Mouse (Mus musculus) forelimb bud, embryonic 11.5 days (tissue): ENCODE results near the gene Ccdc27.

Experiments used
- DNase-seq: peaks from one replicate; pipeline ENCODE4 v3.0.0-alpha.2; 2012; ENCODE audit warnings: low read depth, low spot score

Ccdc27 gene

DNA sequence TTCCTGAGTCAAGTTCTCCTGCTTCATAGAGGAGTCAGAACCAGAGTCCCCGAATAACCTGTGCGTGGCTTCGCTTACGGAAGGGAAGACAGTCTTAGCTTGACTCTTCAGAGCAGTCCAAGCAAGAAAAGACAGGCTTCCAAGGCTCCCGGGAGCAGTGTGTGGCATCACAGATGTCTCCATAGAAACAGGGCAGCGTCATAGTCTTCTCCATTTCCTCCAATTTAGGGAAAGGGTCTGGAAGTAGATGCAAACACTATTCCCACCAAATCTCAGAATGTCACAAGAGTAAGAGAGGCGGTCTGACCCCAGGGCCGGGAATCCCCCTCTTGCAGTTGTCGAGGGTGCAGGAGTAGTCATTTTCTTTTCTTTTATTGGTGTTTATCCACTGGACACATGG lies at the start of gene Ccdc27:
Gene Ccdc27 (minus strand): TSS at position 101 of the 400 bp plus-strand sequence.
- DNase-seq: no peak

- DNase-seq: no peak
These were observed 48.9 kb upstream of the Ccdc27 start for GRCm38 (mm10) chr4:154091356-154091755.

- DNase-seq: no peak
These were observed 46.7 kb upstream of the Ccdc27 start for GRCm38 (mm10) chr4:154089205-154089604.

DNA sequence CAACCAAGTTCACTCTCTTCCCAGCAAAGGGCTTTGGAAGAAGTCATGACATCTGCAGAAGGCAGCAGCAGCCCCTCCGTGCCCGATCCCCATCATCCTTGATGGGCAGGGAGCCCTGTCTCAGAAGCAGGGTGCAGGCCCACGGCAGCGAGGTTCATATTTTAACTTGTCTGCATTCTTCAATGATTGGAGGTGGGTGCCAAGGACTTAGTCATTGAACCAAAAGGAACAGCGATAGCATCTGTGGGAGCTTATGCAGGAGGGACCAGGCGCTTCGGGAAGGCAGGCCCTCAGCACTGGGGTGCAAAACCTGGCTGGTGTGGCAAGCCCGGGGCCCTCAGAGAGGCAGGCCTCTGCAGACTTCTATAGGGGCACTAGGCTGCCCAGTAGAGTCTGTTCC lies 44.0 kb upstream of the Ccdc27 start:
- no peak for DNase-seq

- no peak for DNase-seq
These were observed 43.4 kb upstream of the Ccdc27 start for GRCm38 (mm10) chr4:154085856-154086255.

- DNase-seq: no peak
These were observed 39.5 kb upstream of the Ccdc27 start for GRCm38 (mm10) chr4:154081974-154082373.

DNA sequence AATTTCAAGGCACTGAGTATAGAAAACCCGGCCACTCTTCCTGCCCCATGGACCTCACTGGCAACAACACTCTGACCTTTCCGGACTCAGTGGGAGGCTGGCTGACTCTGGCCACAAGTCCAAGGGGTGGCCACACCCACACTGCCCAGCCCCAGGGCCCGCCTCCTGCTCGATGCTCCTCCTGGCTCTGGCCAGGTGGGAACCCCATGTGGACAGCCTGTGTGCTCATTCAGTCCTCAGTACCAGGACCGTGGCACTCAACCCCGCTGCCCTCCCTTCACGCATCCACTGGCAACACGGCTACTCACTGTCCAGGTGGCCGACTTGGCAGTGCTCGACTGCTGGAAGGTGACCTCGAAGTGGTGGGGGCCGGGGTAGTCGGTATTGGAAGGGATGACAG lies 38.5 kb upstream of the Ccdc27 start:
- no peak for DNase-seq

- DNase-seq: no peak
These were observed 37.7 kb upstream of the Ccdc27 start for GRCm38 (mm10) chr4:154080211-154080610.

DNA sequence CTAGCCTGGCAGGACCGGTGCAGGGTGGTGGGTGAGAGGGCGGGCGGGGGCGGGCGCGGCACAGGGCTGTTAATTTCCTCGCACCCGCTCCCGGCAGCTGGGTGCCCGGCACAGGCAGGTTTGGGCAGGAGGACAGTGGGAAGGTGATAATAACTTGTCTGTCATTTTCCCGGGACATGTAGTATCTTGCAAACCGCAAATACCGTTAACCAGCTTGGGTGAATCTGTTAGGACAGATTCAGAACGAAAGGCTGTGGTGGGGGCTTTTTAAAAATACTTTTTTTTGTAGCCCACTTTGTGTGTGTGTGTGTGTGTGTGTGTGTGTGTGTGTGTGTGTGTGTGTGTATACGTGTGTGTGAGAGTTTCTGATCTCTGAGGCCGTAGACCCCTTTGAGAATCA lies 29.5 kb upstream of the Ccdc27 start:
- peak; percentile 20 for DNase-seq

DNA sequence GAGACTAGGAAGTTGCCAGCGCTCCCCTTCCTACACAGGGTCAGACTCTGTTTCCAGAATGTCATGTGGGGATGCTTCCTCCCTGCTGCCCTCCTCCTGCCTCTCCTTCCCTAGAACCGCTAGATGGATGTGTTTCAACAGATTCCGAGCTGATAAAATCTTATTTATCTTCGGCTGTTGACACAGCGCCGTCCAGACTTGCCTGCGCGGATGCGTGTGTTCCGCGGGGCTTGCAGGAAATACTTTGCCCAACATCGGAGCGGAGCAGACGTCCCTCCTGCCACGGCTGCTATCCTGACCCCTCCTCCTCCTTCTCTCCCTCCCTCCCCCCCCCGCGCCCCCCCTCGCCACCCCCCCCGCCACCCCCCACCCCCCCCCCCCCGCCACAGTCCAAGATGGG lies 29.0 kb upstream of the Ccdc27 start:
- DNase-seq: peak; percentile 31

- DNase-seq: peak; percentile 54
These were observed 28.4 kb upstream of the Ccdc27 start for GRCm38 (mm10) chr4:154070896-154071295.

DNA sequence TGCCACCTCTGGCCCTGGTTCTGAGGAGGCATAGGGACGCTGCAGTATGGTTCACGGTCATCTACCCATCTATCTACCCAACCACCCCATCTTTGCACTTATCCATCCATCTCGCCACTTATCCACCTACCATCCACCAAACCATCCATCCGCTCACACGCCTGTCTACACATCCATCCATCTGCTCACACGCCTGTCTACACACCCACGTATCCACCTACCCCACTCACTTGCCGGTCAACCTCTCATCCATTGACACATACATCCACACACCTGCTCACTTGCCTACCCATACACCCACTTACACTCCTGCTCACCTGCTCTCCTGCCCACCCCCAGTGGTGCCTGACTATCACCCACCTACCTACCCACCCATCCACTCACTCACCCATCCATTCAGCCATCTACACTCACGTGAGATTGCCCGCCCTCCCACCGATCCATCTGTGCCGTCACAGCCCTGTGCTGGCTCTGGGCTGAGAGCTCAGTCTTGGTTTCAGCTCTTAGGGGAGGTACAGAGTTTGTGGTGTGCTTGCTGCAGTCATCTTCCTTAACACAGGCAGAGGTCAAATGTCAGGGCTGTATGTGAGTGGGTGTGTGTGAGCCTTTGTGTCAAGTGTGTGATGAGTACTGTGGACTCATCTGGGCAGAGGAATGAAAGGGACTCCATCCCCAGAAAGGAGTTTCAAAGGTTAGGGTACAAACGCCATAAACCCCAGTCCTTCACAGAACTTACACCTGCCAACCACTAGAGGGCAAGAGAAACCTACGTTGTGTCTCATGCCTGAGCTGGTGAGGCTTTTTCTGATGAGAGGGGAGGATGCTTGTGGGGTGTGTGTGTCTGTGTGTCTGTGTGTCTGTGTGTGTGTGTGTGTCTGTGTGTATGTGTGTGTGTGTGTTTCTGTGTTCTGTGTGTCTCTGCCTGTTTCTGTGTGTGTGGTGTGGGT lies 22.6 kb upstream of the Ccdc27 start:
- peak; percentile 41 for DNase-seq

GRCm38 (mm10) chr4:154057696-154058095 lies 15.2 kb upstream of the Ccdc27 start:
- no peak for DNase-seq

DNA sequence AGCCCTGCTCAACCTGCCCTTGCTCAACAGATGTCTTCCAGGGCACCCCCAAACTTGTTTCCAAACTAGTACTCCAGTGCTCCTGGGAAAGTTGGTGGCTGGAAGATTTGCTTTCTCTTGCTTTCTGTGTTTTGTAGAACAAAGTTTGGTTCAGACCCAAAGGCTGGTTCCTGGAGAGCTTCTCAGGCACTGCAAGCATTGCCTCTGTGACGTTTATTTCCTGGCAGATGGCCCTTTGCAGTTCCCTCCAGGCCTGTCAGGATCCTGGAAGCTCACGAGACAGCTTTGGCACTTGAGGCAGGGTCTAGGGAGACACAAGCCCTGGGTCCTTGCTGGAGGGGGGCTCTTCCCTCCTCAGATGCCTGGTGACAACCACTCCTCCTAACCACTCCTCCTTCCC lies 14.2 kb upstream of the Ccdc27 start:
- DNase-seq: no peak

DNA sequence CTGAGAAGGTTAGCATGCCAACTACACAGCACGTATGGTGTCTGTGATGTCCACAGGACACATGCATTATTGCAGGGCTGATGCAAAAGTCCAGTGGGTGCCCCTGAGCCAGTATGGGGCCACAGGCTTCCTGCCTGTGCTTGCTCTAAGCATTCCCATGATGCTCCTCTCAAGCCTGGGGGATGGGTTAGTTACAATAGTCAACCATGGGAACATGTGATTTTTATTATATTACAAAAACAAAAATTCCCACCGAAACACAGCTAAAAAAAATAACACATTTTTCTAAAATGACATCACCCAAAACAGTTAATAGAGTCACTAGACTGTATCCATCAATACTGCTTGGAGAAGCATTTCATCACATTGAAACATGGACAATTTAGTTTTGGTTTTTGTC lies 13.6 kb upstream of the Ccdc27 start:
- DNase-seq: no peak

DNA sequence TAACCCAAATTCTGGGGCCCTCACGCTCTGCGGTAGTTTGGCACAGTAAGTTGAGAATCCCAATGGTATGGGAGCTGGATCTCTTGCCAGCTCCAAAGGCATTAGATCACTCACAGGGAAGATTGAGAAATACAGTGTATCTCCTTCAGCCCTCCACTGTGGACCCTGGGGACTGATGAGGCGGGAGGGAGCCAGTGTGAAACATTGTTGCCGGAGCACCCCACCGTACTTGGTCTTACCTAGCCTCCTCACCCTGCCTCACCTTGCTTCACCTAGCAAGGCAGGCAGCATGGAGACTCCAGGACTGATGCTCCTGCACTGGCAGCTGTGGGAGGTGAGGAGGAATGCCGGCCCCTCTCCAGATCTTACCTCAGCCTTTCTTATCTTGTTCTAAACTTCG lies 13.0 kb upstream of the Ccdc27 start:
- DNase-seq: no peak

DNA sequence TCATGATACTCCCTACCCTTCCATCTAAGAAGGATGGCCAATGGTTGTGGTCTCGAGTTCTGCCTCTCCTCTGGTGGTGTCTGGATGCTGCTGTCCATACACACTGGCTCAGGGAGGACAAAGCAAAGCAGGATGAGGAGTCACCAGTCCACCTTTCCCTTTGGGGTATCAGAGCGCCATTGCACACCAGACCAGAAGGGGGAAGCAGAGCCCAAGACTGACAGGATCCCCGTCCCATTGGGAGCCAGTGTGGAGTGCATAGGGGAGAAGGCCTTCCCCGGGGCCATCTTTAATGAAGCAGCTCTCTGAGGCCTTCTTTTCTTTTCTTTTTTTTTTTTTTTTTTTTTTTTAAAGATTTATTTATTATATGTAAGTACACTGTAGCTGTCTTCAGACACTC lies 10.6 kb upstream of the Ccdc27 start:
- no peak for DNase-seq

DNA sequence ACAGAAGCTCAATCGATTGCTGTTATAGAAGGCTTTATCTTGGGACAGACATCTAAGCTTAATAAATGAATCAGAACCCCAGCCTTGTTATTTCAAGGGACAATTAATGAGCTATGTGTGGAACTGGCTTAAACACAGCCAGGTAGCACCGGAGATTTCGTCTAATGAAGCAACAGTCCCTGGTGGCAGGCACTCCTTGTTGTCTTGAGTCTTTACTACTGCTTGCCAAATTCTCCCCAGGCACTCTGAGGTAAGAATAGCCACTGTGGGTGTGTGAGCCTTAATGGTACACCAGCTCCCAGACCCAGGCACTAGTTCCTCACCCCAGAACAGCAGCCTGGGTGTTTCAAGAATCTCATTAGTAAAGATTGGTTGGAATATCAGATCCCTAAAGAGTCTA lies 8.9 kb upstream of the Ccdc27 start:
- DNase-seq: no peak

GRCm38 (mm10) chr4:154045837-154046236 lies 3.4 kb upstream of the Ccdc27 start:
- no peak for DNase-seq

GRCm38 (mm10) chr4:154037123-154037522 lies 5.4 kb downstream of the Ccdc27 start:
- DNase-seq: no peak

DNA sequence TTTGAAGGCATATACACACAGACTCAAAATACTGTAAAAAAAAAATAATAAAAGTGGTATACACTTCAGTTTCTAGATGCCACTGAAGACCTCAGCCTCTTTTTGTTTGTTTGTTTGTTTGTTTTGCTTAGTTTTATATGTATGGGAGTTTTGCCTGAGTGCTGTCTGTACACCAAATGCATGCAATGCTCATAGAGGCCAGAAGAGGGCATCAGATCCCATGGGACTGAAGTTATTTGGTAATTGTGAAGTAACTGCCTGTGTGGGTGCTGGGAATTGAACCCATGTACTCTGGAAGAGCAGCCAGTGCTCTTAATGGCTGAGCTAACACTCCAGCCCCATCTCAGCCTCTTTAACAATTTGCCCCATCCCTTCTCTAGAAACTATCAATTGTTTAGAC lies 13.8 kb downstream of the Ccdc27 start:
- DNase-seq: no peak

DNA sequence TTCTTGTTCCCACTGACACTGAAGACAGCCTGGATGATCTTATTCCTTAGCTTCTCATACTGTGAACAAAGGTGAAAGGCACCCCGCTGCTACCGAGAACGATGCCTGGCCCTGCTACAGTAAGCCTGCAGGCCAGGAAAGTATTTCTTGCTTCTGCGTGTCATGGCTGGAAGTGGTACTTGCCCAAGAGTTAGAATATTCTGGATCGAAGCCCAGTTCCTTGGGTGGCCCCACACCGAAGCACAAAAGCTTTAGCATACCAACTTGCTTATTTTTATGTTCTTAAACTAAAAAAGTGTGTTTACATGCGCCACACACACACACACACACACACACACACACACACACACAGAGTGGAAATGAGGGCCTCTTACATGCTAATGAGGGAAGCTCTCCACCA lies 14.4 kb downstream of the Ccdc27 start:
- DNase-seq: no peak

- no peak for DNase-seq
These were observed 16.1 kb downstream of the Ccdc27 start for GRCm38 (mm10) chr4:154026441-154026761.
